Mouse (Mus musculus): ENCODE measurements around the gene Fmnl3. TPM values are rescaled to one million over a fixed set of nuclear protein-coding genes. Genes with fewer than 3 reads are reported as not detected.

Gene Fmnl3
- total RNA-seq, 2 experiments from 2014 or later, result 27.6 to 31.7 TPM

DNA sequence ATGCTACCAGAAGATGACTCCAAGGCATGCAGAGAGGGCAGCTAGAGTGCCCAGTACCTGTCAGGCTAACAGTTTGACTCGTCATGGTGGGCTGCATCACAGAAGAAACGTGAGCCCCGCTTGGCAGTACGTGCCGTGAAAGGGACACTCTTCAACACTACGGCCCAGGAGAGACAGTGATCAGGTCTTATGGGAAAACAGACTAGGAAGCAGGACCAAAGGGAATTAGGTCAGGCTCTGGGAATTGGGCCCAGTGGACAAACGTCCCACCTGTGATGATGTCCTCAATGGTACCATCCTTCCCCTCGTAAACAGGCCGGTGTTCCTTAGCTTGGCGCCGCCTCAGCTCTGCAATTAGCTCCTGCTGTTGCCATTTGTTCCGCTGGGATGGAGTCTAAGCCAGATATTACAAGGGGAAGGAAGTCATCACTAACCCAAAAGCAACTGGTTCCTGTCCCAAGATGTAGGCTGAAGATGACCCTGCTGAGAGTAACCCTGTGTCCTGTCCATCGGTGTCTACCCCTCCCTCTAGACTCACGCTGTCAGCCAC lies 51.3 kb downstream of the Fmnl3 start:
- no peak for DNase-seq

DNA sequence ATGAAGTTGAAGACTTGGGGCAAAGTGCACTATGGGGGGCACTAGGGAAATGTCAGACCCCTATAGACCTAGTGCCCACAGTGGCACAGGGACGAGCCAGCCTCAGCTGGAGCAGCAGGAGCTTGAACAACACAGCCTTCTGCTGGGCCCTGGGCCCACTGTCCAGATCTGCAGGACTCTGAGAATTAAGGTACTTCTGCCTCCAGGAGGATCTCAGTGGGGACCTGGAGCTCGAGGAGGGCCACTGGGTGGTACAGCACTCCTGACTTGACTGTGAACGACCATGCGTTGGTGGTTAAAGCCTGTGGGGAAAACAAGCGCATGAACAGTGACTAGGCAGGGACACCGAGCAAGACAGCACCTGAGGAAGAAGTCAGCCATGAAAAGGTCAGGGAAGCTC lies 52.2 kb downstream of the Fmnl3 start:
- no peak for DNase-seq

DNA sequence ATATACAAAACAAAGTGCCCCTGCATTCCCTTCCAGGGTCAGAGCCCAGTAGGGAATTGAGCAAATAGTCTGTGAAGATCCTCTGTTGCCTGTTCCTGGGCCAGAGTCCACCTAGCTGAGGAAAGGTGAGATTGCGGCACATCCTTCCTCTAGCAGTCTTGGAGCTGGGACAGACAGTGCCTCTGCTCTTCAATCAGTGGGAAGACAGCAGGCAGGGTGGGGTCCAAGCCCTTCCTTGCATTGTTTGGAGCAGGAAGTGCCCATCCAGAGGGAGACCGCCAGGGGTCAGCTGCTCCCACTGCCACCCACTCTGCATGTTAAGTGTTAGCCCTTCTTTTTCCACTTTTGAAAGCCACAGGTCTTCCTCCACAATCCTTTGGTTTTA lies 53.0 kb downstream of the Fmnl3 start:
- DNase-seq, result peak; percentile 51

GRCm38 (mm10) chr15:99316314-99317266 lies 53.7 kb downstream of the Fmnl3 start:
- peak; percentile 83 for DNase-seq

GRCm38 (mm10) chr15:99314891-99315290 lies 55.4 kb downstream of the Fmnl3 start:
- DNase-seq, result no peak

DNA sequence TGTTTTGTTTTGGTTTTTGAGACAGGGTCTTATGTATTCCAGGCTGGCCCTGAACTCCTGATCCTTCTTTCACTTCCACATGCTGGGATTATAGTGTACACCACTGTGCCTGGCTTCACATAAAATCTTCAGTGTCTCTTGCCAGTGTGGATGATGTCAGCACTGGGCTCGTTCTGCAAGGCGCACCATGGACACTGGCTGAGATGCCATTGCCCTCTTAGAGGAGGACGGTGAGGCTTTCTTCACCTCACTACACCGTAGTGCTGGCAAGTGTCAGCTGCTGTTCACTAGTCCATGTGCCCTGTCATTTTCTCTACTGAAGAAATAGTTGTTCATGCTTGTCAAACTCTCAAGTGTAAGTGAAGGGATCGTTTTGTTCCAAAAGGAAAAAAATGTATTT lies 59.7 kb downstream of the Fmnl3 start:
- DNase-seq, result no peak

DNA sequence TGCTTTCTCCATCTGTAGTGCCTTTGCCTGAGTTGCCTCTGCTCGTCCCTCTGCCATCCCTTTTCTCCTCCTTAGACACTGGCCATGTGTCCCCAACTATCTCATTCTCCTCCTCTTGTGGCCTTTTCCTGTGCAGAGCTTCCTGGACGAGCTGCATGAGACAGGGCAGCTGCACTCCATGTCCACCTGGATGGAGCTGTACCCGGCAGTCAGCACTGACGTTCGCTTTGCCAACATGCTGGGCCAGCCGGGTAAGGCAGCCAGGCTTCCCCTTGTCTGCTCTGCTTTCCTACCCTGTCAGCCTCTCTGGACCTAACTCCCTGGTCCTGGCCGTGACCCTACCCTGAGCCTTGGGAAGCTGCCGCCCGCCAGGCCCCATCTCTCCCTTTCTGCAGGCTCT lies 60.7 kb downstream of the Fmnl3 start:
- DNase-seq, result no peak

- no peak for DNase-seq
Observed at GRCm38 (mm10) chr15:99307476-99307875, 62.8 kb downstream of the Fmnl3 start.

DNA sequence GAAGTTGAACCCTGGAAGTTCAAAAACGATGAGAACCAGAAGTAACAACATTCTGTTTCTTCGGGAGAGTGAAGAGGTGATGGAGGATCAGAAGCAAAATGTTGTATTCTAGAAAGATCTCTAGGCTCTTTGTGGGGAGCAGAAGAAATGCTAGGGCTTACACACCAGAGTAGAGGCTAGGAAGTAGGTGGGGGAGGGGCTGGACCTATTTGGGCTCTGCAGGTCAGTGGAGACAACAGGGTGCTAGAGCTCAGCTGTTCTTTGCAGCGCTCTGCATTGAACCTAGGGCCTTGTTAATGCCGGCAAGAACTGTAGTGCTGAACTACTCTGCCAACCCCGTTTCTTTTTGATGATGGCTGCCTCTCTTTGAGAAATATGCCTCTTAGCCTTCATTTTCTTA lies 74.1 kb downstream of the Fmnl3 start:
- peak; percentile 29 for DNase-seq

GRCm38 (mm10) chr15:99295484-99295981 lies 74.7 kb downstream of the Fmnl3 start, which contains the start of gene Fam186b:
Gene Fam186b (minus strand): TSS chr15:99295888.
- DNase-seq, result peak; percentile 61

GRCm38 (mm10) chr15:99294813-99295374 lies 75.4 kb downstream of the Fmnl3 start, which contains the start of gene Prpf40b:
Gene Prpf40b (plus strand): TSS chr15:99295087.
- DNase-seq, result peak; percentile 98

DNA sequence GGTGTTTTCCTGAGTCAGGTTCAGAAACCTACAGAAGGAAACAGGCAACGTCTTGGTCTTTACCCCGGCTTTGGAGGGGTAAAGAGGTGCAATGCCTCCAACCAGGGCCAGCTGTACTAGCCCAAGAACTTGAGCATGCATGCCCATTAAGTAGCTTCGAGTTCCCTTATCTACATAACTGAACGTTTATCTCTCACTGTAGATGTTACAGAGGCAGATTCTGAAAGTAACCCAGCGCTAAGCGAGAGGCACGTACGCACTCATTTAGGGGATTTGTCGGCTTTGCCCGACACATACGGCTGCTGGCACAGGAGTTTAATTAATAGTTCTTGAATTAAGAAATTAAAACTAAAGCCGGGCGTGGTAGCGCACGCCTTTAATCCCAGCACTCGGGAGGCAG lies 76.0 kb downstream of the Fmnl3 start:
- no peak for DNase-seq

- no peak for DNase-seq
Observed at GRCm38 (mm10) chr15:99290586-99290985, 79.7 kb downstream of the Fmnl3 start.

DNA sequence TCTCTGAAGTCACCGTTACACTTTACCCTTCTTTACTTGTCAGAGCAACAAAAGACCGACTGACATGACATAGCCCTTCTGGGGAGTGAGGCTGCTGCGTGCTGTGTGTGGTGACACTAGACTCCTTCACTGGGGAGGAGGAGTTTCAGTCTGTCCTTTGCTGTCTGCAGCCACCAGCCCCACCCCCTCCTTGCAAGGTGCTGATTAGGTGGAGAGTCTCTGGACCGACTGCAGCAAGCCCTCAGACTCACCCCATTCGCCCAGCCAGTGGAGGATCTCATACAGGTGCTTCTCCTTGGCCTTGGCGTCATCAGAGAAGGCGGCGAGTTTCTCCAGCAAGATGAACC lies 85.1 kb downstream of the Fmnl3 start:
- no peak for DNase-seq

DNA sequence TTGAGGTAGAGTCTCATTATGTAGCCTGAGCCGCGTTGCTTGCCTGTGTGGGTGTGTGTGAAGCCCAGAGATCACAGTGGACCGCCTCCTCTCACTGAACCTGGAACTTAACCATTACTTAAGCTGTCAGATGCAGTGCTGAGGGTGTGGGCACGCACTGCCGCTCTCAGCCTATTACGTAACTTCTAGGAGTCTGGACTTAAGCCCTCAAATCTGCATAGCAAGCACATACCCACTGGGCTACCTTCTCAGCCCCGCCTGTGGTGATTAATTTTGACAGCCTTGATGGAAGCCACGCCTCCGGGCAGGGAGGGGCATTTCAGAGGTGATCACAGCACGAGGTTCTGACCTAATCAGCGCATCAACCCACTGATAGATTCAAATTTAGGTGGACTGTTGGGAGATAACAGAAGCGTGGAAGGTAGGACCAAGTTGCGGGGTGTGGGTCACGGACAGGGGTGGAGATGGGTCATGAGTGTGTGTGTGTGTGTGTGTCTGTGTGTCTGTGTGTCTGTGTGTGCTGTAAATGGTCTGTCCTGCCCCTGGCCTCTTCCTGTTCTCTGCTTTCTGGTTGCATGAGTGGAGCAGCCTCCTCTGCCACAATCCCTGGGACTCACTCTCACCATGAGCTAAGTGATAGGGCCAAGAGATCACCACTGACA lies 85.6 kb downstream of the Fmnl3 start:
- DNase-seq, result peak; percentile 20

DNA sequence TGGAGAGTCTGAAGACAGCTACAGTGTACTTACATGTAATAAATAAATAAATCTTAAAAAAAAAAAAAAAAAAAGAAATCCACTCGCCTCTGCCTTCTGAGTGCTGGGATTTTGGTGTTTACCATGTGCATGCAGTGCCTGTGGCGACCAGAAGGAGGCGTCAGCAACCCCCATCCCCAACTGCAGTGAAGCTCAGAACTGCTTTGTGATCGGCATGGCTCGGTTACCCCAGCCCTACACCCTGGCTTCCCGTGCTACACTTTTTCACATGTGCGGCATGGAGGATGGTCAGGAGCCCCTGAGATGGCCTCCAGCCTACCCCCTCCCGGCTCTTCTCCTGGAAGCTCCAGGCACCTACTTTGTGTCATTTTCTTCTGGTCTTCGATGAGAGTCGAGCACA lies 86.8 kb downstream of the Fmnl3 start:
- DNase-seq, result no peak

GRCm38 (mm10) chr15:99278271-99278670 lies 92.0 kb downstream of the Fmnl3 start:
- DNase-seq, result no peak

DNA sequence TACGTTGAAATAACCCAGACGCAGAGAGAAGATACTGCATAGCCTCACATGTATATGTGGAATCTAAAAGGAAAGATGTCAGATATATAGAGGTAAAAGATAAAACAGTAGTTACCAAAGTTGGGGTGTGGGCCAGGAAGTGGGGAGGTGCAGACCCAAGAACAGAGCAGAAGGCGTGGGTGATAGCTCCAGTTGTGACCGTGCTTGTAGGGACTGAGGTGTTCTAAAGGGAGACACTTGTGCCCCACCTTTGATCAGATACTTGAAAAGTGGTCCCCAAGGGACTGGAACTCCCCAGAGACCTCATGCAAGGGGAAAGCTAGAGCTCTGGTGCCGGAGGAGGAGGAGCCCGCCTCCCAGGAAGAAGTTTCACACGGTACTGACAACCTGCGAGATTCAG lies 94.2 kb downstream of the Fmnl3 start:
- no peak for DNase-seq
